Mouse (Mus musculus) olfactory bulb, adult 2 months (tissue): ENCODE results near the gene Aplp2.

ENCODE experiments used
- CTCF ChIP-seq: fragments of 200-500 bp; IDR thresholded peaks from 2 replicates; pipeline ENCODE4 v1.5.1; 2012; ENCODE audit warnings: low read depth, mild to moderate bottlenecking, low read length, moderate library complexity; ENCODE audit not compliant: insufficient read depth
- POLR2A ChIP-seq: fragments of 200-500 bp; IDR thresholded peaks from 2 replicates; pipeline ENCODE4 v1.6.1; 2012; ENCODE audit warnings: mild to moderate bottlenecking, low read depth, low read length, moderate library complexity; ENCODE audit not compliant: insufficient read depth

DNA sequence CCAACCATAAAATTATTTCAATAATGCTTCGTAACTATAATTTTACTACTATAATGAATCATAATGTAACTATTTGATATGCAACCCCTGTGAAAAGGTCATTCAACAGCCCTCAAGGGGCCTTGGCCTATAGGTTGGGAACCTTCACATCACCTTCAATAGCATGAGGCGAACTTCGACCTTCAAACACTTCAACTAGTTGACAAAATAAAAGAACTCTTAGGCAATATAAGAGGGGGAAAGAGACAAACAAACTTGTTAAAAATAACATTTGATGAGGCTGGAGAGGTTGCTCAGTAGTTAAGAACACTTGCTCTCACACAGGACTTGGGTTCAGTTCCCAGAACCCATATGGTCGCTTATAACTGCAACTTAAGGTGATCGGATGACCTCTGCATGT is 27.2 kb downstream of the Aplp2 start:
- no peak for TF ChIP-seq CTCF
- TF ChIP-seq POLR2A: no peak
